Mouse (Mus musculus): ENCODE data around the gene Gm7534. TPM values are rescaled to one million over a fixed set of nuclear protein-coding genes. Genes with fewer than 3 reads are reported as not detected.

Gene Gm7534
- polyA plus RNA-seq, 1 experiment, result not detected

GRCm38 (mm10) chr4:134222793-134223600 lies 20.2 kb upstream of the Gm7534 start:
- Histone ChIP-seq H3K27me3 (ENCODE audit: control insufficient read depth, insufficient read depth, insufficient read length) (peaks cover 37% of the 10 kb centered on the region), H3K79me2 (ENCODE audit: control insufficient read depth, insufficient read depth) (no peaks in the 10 kb centered on the region), H3K36me3 (ENCODE audit: control insufficient read depth, insufficient read depth) (no peaks in the 10 kb centered on the region), H3ac (ENCODE audit: control insufficient read depth, insufficient read length, low read depth) (no peak overlapping the region), H3K79me3 (ENCODE audit: low read depth) (no peaks in the 10 kb centered on the region), H3K4me3 (ENCODE audit: insufficient read depth, poor library complexity, severe bottlenecking) (no peak overlapping the region)
- TF ChIP-seq MYOD1 (IDR thresholded peaks at IDR 0.05; ENCODE audit: control insufficient read depth, insufficient read length, low read depth), result no peak
- TF ChIP-seq FOSL1 (IDR thresholded peaks at IDR 0.05; ENCODE audit: insufficient read depth, low read length, poor library complexity, severe bottlenecking), result no peak
- TF ChIP-seq CTCF (IDR thresholded peaks at IDR 0.05; ENCODE audit: control insufficient read depth, insufficient read depth, insufficient read length), result no peak
- no peak for TF ChIP-seq MYOG (IDR thresholded peaks at IDR 0.05; ENCODE audit: control insufficient read depth, extremely low read depth, insufficient read length)
- TF ChIP-seq USF1 (IDR thresholded peaks at IDR 0.05; ENCODE audit: low read depth), result no peak

GRCm38 (mm10) chr4:134206488-134207053 lies 3.8 kb upstream of the Gm7534 start:
- Histone ChIP-seq H3K27me3 (ENCODE audit: control insufficient read depth, insufficient read depth, insufficient read length) (peaks cover 26% of the 10 kb centered on the region), H3K79me2 (ENCODE audit: control insufficient read depth, insufficient read depth) (no peaks in the 10 kb centered on the region), H3K36me3 (ENCODE audit: control insufficient read depth, insufficient read depth) (no peaks in the 10 kb centered on the region), H3K79me3 (ENCODE audit: low read depth) (no peaks in the 10 kb centered on the region), H3K4me3 (ENCODE audit: insufficient read depth, poor library complexity, severe bottlenecking) (no peak overlapping the region), H3ac (ENCODE audit: control insufficient read depth, insufficient read length, low read depth) (no peak overlapping the region)
- TF ChIP-seq FOSL1 (IDR thresholded peaks at IDR 0.05; ENCODE audit: insufficient read depth, low read length, poor library complexity, severe bottlenecking) (no peak), MYOG (IDR thresholded peaks at IDR 0.05; ENCODE audit: control insufficient read depth, extremely low read depth, insufficient read length) (no peak), CEBPB (IDR thresholded peaks at IDR 0.05; ENCODE audit: low read depth) (no peak), CTCF (IDR thresholded peaks at IDR 0.05; ENCODE audit: control insufficient read depth, insufficient read depth, insufficient read length) (no peak), MAX (IDR thresholded peaks at IDR 0.05) (no peak), MYOD1 (IDR thresholded peaks at IDR 0.05; ENCODE audit: control insufficient read depth, insufficient read length, low read depth) (no peak), USF1 (IDR thresholded peaks at IDR 0.05; ENCODE audit: low read depth) (no peak)

- Histone ChIP-seq H3K79me3 (ENCODE audit: low read depth) (no peaks in the 10 kb centered on the region), H3K36me3 (ENCODE audit: control insufficient read depth, insufficient read depth) (no peaks in the 10 kb centered on the region), H3K4me3 (ENCODE audit: insufficient read depth, poor library complexity, severe bottlenecking) (no peak overlapping the region), H3ac (ENCODE audit: control insufficient read depth, insufficient read length, low read depth) (no peak overlapping the region), H3K27me3 (ENCODE audit: control insufficient read depth, insufficient read depth, insufficient read length) (peaks cover 21% of the 10 kb centered on the region), H3K79me2 (ENCODE audit: control insufficient read depth, insufficient read depth) (no peaks in the 10 kb centered on the region)
- no peak for TF ChIP-seq USF1 (IDR thresholded peaks at IDR 0.05; ENCODE audit: low read depth)
- TF ChIP-seq CTCF (IDR thresholded peaks at IDR 0.05; ENCODE audit: control insufficient read depth, insufficient read depth, insufficient read length), result no peak
- TF ChIP-seq MAX (IDR thresholded peaks at IDR 0.05), result no peak
- no peak for TF ChIP-seq MYOG (IDR thresholded peaks at IDR 0.05; ENCODE audit: control insufficient read depth, extremely low read depth, insufficient read length)
- no peak for TF ChIP-seq CEBPB (IDR thresholded peaks at IDR 0.05; ENCODE audit: low read depth)
- no peak for TF ChIP-seq MYOD1 (IDR thresholded peaks at IDR 0.05; ENCODE audit: control insufficient read depth, insufficient read length, low read depth)
- TF ChIP-seq FOSL1 (IDR thresholded peaks at IDR 0.05; ENCODE audit: insufficient read depth, low read length, poor library complexity, severe bottlenecking), result no peak
These were observed 614 bp upstream of the Gm7534 start for GRCm38 (mm10) chr4:134203340-134203896.

- Histone ChIP-seq H3K27me3 (ENCODE audit: control insufficient read depth, insufficient read depth, insufficient read length) (peaks cover 22% of the 10 kb centered on the region), H3K4me3 (ENCODE audit: insufficient read depth, poor library complexity, severe bottlenecking) (no peak overlapping the region)
- TF ChIP-seq CTCF (IDR thresholded peaks at IDR 0.05; ENCODE audit: control insufficient read depth, insufficient read depth, insufficient read length), result no peak
- TF ChIP-seq MYOD1 (IDR thresholded peaks at IDR 0.05; ENCODE audit: control insufficient read depth, insufficient read length, low read depth), result no peak
- no peak for TF ChIP-seq MYOG (IDR thresholded peaks at IDR 0.05; ENCODE audit: control insufficient read depth, extremely low read depth, insufficient read length)
These were observed 3.4 kb downstream of the Gm7534 start for GRCm38 (mm10) chr4:134199371-134199770.

GRCm38 (mm10) chr4:134186268-134186667 lies 16.5 kb downstream of the Gm7534 start:
- TF ChIP-seq MYOD1 (IDR thresholded peaks at IDR 0.05; ENCODE audit: control insufficient read depth, insufficient read length, low read depth), result no peak
- no peak for TF ChIP-seq MAX (IDR thresholded peaks at IDR 0.05)
- TF ChIP-seq MYOG (IDR thresholded peaks at IDR 0.05; ENCODE audit: control insufficient read depth, extremely low read depth, insufficient read length), result no peak
- TF ChIP-seq CTCF (IDR thresholded peaks at IDR 0.05; ENCODE audit: control insufficient read depth, insufficient read depth, insufficient read length), result no peak
- Histone ChIP-seq H3K4me3 (ENCODE audit: insufficient read depth, poor library complexity, severe bottlenecking) (peak overlapping the region; percentile 57), H3K79me3 (ENCODE audit: low read depth) (peaks cover 26% of the 10 kb centered on the region), H3ac (ENCODE audit: control insufficient read depth, insufficient read length, low read depth) (peak overlapping the region; percentile 64), H3K27me3 (ENCODE audit: control insufficient read depth, insufficient read depth, insufficient read length) (no peaks in the 10 kb centered on the region), H3K79me2 (ENCODE audit: control insufficient read depth, insufficient read depth) (peaks cover 53% of the 10 kb centered on the region), H3K36me3 (ENCODE audit: control insufficient read depth, insufficient read depth) (no peaks in the 10 kb centered on the region)

More at GRCm38 (mm10) chr4:134199371-134199770, 3.4 kb downstream of the Gm7534 start:
- Histone ChIP-seq H3K79me3 (ENCODE audit: low read depth) (no peaks in the 10 kb centered on the region), H3K79me2 (ENCODE audit: control insufficient read depth, insufficient read depth) (no peaks in the 10 kb centered on the region), H3ac (ENCODE audit: control insufficient read depth, insufficient read length, low read depth) (no peak overlapping the region), H3K36me3 (ENCODE audit: control insufficient read depth, insufficient read depth) (no peaks in the 10 kb centered on the region)

Measured in C2C12 (cell line).